Mouse (Mus musculus) brain, embryonic 14.5 days (tissue): ENCODE measurements at regions not wholly inside any gene's neighbourhood (a gene's known extent, or its start where the extent isn't known, plus 50 kb on each side); places are given as distances from the start of the nearest gene placed in this dataset.

Experiments used
- CTCF ChIP-seq: fragments of 200-500 bp; IDR thresholded peaks from 2 replicates; pipeline ENCODE4 v1.5.1; 2012; ENCODE audit warnings: inconsistent platforms, mild to moderate bottlenecking, moderate library complexity, borderline replicate concordance; ENCODE audit not compliant: insufficient read depth, insufficient read length; ENCODE audit errors: extremely low read depth
- POLR2A ChIP-seq: fragments of 200-500 bp; IDR thresholded peaks from 2 replicates; pipeline ENCODE4 v1.6.1; 2012; ENCODE audit warnings: mild to moderate bottlenecking, inconsistent platforms, borderline replicate concordance; ENCODE audit not compliant: poor library complexity, insufficient read depth, insufficient read length, severe bottlenecking; ENCODE audit errors: extremely low read depth

DNA sequence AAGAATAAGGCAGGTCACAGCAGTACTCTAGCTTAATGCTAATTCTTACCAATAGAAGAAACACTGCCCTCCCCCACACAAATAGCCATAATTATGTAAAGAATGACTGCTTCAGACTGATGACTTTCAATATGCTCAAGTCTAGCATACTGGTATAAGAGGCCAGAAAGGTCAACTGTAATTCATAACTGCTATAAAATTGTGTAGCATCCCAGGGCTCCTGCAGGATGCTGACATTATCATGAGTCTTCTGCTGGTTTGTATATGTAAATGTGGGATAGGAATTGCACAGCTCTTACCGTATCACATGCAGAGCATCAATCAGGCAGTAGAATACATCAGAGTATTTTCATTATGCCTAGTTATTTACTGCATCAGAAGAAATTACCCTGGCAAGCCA, 774.3 kb upstream of the Gm8797 start:
- TF ChIP-seq CTCF: no peak
- no peak for TF ChIP-seq POLR2A
